Mouse (Mus musculus): ENCODE data around the gene Rbm3. TPM values are rescaled to one million over a fixed set of nuclear protein-coding genes. Genes with fewer than 3 reads are reported as not detected.

Gene Rbm3
- polyA plus RNA-seq, 1 experiment from 2014 or later: 510 TPM

Other genes with a start within 250 kb of the Rbm3 start
- gene Pqbp1, start 246.6 kb downstream of the Rbm3 start, polyA plus RNA-seq (2016; fragmentation: Nextera tagmentation; extraction: Ambion mirVana): 131 and 140 TPM in 2 replicates
- 167 and 187 TPM in 2 replicates for gene Timm17b, start 246.5 kb downstream of the Rbm3 start, polyA plus RNA-seq (2016; fragmentation: Nextera tagmentation; extraction: Ambion mirVana)
- gene Gm10491, start 238.0 kb downstream of the Rbm3 start, polyA plus RNA-seq (2016; fragmentation: Nextera tagmentation; extraction: Ambion mirVana): not detected in 2 replicates
- not detected in 2 replicates for gene Gm10490, start 236.3 kb downstream of the Rbm3 start, polyA plus RNA-seq (2016; fragmentation: Nextera tagmentation; extraction: Ambion mirVana)
- 0.06 and 0.13 TPM in 2 replicates for gene Pcsk1n, start 226.1 kb downstream of the Rbm3 start, polyA plus RNA-seq (2016; fragmentation: Nextera tagmentation; extraction: Ambion mirVana)
- not detected in 2 replicates for gene Eras, start 217.3 kb downstream of the Rbm3 start, polyA plus RNA-seq (2016; fragmentation: Nextera tagmentation; extraction: Ambion mirVana)
- gene Hdac6, start 198.0 kb downstream of the Rbm3 start, polyA plus RNA-seq (2016; fragmentation: Nextera tagmentation; extraction: Ambion mirVana): 39.6 and 52.8 TPM in 2 replicates
- 4.1 and 6.3 TPM in 2 replicates for gene Gata1, start 167.8 kb downstream of the Rbm3 start, polyA plus RNA-seq (2016; fragmentation: Nextera tagmentation; extraction: Ambion mirVana)
- gene Glod5, start 127.4 kb downstream of the Rbm3 start, polyA plus RNA-seq (2016; fragmentation: Nextera tagmentation; extraction: Ambion mirVana): not detected in 2 replicates
- 106 and 111 TPM in 2 replicates for gene Suv39h1, start 71.1 kb downstream of the Rbm3 start, polyA plus RNA-seq (2016; fragmentation: Nextera tagmentation; extraction: Ambion mirVana)
- gene Was, start 55.4 kb downstream of the Rbm3 start, polyA plus RNA-seq (2016; fragmentation: Nextera tagmentation; extraction: Ambion mirVana): 0.14 and 0.18 TPM in 2 replicates
- gene Wdr13, start 13.0 kb downstream of the Rbm3 start, polyA plus RNA-seq (2016; fragmentation: Nextera tagmentation; extraction: Ambion mirVana): 13.9 and 18.7 TPM in 2 replicates
- gene Tbc1d25, start 30.3 kb upstream of the Rbm3 start, polyA plus RNA-seq (2016; fragmentation: Nextera tagmentation; extraction: Ambion mirVana): 12.5 and 12.7 TPM in 2 replicates
- gene Ebp, start 47.6 kb upstream of the Rbm3 start, polyA plus RNA-seq (2016; fragmentation: Nextera tagmentation; extraction: Ambion mirVana): 23.5 and 25.7 TPM in 2 replicates
- gene Porcn, start 60.6 kb upstream of the Rbm3 start, polyA plus RNA-seq (2016; fragmentation: Nextera tagmentation; extraction: Ambion mirVana): 8.9 and 12.5 TPM in 2 replicates
- gene Ftsj1, start 106.5 kb upstream of the Rbm3 start, polyA plus RNA-seq (2016; fragmentation: Nextera tagmentation; extraction: Ambion mirVana): 56.9 and 59.6 TPM in 2 replicates
- gene Slc38a5, start 125.3 kb upstream of the Rbm3 start, polyA plus RNA-seq (2016; fragmentation: Nextera tagmentation; extraction: Ambion mirVana): 3.5 and 4.3 TPM in 2 replicates
- not detected in 2 replicates for gene Ssxb10, start 181.5 kb upstream of the Rbm3 start, polyA plus RNA-seq (2016; fragmentation: Nextera tagmentation; extraction: Ambion mirVana)
- gene Ssxb9, start 221.1 kb upstream of the Rbm3 start, polyA plus RNA-seq (2016; fragmentation: Nextera tagmentation; extraction: Ambion mirVana): not detected in 2 replicates

Measured in limb, embryonic 10.5 days (tissue).